Mouse (Mus musculus) embryo, embryonic 11.5 days (tissue): ENCODE data around the gene Jdp2.

Experiments
- DNase-seq: peaks from one replicate; pipeline ENCODE4 v3.0.0-alpha.2; 2012; ENCODE audit warnings: low read depth, low spot score

The Jdp2 gene

GRCm38 (mm10) chr12:85598611-85599477, at the start of gene Jdp2:
Gene Jdp2, plus strand, starts transcription at chr12:85599027.
- DNase-seq = peak; percentile 49

DNA sequence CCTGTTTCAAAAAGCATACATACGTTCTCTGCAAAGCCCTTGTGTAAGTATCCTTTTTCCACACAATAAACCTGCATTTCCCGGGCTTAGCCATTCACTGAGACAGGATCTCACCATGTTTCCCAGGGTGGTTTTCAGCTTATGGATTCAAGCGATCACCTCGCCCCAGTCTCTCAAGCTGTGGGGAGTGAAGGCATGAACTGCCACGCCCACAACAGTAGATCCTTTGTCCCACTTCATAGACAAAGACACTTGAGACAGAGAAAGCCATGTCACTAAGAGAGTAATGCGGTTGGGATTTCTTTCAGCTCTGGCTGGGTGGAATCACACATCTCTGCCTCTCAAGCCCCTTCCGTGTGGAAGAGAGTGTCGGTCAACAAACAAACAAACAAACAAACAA, 49.2 kb upstream of the Jdp2 start:
- DNase-seq = no peak

- DNase-seq = no peak
These were observed 48.4 kb upstream of the Jdp2 start for GRCm38 (mm10) chr12:85550435-85550834.

DNA sequence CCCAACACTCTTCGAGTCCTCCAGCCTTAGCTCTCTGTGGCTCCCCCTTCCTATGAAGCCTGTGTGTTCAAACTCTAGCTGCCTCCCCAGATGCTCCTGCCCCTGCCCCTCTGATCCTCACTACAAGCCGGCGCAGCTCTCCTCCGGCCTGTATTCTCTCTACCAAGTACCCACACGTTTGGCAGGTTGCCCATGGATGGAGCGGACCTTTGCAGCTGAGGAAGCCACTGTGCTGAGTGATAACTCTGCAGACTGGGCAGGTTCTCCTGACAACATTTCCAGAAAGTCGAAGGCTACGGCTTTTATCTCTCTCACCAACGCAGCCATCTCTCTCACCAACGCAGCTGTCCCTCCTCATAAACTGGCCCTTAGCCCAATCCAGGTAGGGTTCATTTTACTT, 39.5 kb upstream of the Jdp2 start:
- DNase-seq = no peak

DNA sequence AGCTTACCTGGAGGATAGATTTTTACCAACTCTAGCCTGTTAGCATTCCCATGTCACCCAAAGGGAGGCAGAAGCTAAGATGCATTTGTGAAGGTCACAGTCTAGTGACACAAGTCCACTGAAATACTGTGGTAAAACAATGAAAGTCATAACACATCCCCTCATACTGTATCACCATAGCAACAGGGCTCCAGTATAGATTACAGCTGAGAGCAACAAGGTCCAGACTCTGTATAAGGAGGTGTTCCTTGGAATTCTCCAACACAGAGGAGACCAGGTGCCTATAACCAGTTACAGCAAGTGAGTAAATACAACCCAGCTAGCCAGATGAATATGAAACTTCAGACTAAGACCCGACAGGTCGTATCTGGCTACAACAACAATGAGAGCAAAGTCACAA, 33.4 kb upstream of the Jdp2 start:
- no peak for DNase-seq

DNA sequence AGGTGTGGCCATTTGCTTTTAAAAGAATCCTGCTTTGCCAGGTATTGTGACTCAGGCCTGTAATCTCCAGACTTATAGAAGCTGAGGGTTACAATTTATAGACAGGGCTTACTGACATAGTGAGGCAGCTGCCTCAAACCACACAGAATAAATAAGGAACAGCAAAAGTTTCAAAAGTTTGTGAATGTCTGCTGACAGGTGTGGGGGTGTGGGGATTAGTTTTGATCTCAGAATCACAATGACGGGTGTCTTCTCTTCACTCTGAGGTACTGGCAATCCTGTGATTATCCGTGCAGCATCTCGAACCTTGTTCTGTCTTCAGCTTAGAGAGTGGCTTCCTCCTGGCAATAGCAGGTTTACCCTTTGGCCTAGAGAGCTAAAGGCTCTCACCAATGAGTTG, 30.5 kb upstream of the Jdp2 start:
- DNase-seq = no peak

- DNase-seq = no peak
These were observed 29.3 kb upstream of the Jdp2 start for GRCm38 (mm10) chr12:85569393-85570157.

GRCm38 (mm10) chr12:85570158-85570540, 28.7 kb upstream of the Jdp2 start:
- DNase-seq = no peak

DNA sequence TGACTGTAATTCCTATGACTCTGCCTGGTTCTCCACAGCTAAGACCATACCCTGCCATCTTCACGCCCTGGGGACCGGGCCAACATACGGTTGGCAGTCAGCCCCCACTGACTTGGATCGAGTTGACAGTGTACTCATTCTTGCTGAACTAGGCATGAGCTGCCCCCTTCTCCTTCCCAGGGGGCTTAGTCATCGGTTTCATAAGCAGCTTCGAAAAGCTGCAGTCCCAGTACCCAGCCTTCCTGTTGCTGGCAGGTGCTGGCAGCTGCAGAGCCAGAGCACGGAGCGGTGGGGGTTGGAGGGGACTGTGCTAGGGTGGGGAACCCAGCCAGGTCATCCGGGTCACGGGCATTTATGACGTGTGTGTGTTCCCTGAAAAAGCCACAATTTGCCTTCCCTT, 27.5 kb upstream of the Jdp2 start:
- no peak for DNase-seq

DNA sequence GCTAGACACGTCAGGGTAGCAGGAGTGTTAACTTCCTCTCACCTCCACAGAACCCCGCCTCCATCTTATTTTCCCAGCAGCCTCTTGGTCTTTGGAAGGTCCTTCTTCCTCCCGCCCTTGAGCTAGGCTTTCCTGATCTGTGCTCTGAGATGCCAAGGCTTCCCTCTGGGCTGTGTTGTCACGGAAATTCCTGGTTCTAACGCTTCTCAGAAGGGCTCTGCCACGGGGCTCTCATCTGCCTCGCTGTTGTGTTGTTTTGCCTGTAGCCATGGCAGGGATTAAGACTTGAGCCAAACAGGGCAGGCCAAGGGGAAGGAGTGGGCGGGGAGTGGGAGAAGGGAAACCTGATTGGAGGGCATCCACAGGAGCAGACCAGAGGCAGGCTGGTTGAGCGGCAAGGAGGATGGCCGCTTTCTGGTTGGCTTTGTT, 26.8 kb upstream of the Jdp2 start:
- peak; percentile 11 for DNase-seq

DNA sequence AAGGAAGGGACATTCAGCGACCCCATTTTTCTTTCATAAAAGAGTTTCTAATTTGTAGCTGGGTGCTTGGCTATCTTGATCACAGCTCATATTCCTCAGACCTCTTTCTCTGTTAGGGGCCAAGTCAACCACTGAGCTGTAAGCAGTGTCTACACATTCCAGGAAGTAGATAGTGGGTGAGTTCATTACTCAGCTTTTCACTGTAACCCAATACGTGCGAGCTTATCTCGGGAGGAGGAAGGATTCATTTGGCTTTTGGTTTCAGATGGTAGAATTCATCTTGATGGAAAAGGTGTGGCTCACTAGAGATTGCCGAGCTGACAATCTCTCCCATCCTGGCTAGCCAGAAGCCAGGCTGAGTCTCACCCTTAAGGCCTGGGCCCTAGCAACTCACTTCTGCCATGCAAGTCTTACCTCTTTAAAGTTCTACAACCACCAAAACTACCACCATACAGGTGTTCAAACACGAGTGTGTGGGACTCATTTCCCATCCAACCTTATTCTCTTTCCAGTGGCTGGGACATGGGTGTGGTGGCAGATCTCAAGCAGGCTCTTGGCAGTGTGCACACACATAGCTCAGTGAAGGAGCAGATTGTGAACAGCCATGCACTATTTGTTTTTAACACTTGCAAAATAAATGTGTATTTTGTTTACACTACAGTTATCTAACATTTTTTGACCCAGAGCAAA, 23.9 kb upstream of the Jdp2 start:
- no peak for DNase-seq

DNA sequence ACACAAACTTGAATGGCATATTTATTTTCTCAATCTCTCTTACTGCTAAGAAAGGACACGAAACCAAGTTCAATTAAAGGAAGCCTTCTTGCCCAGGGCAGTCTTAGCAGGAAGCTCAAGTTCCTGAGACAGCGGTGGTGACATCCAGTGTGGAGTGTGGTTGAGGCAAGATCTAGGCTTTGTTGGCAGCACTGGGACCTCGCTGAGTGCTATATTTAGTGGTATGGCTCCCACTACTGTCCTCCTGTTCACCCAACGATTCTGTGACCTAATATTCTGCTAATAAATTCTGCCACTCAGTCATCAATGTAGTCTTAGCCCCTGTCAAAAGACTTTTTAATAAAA, 23.4 kb upstream of the Jdp2 start:
- DNase-seq = no peak

DNA sequence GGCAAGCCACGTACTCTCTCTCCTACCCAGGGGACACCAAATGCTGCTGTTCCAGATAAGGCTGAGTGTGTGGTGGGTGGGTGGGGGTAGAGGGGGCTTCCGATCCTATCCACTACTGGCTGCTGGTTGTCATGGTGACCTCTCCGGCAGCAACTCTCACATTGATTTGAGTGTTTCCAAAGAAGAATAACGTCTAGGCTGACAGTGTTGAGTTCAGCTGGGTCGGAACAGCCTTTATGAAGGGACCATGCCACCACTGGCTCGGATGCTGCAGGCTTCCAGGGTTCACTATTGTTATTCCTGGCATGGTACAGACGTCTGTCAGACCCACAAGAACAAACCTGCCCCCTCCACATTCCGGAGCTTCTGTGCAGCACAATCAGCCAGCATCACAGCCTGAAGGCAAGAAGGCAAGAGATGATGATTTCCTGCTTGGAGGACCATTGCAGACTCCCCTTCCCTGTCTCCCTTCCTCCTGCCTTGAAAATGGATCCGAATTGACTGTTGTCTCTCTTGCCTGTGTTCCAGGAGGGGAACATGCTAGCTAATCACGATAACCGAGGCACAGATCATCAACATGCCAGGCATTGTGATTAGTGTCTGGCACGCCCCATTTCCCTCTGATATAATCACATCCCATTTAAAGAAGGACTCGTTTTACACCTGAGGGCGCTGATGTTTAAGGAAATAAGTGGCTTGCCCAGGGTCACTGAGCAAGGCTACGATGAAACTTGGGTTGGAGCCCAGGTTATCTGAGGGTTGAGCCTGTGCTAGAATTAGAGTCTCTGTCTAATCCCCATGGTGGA, 17.4 kb upstream of the Jdp2 start:
- DNase-seq = no peak

DNA sequence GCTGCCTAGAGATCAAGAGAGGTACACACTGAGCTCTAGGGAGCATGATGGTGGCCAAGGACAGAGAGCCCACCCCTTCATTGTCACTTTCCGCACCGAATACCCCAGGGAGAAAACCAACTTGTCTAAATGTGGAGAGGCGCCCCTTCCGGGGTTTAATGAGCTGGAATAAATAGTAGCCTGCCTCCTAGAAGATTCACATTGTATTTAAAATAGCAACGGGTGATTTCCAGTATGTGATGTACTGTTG, 16.8 kb upstream of the Jdp2 start:
- no peak for DNase-seq

DNA sequence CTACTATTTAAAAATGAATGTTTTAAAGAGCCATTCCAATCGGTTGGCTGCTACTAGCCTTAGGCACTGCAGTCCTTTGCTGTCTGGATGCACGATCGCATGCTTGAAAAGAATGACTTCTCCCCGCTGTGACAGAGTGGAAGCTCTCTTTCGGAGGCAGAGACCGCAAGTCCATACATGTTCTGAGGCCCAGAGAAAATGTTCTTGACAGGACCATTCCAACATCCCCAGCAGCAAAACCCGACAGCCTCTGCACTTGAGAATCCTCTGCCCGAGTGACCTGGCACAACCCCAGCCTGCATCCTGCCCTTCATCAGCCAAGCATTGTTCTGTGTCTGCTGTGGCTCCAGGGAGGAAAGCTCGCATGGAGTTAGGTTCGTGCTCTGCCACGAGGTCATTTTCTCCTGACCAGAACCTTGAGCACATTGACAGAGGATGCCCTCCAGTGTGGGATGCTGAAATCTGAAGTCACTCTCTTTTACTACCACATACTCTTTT, 13.0 kb upstream of the Jdp2 start:
- DNase-seq = no peak

- DNase-seq = no peak
These were observed 8.9 kb upstream of the Jdp2 start for GRCm38 (mm10) chr12:85589870-85590382.

DNA sequence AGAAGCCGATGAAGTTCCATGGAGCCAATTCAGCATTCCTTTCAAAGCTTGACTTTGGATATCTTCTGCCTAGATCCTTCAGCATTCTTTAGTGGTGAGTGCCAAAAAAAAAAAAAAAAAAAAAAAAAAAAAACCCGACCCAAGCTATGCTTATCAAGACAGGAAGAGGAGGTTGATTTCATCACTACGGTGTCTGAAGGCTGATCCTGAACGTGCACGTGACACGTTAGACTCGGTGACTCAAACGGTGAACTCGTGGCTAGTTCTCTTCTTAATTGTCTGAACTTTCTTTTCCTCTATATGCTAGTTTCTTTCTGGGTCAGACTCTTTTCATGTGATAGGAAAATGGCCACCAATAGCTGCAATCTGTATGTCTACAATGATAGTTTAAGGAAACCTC, 5.9 kb upstream of the Jdp2 start:
- DNase-seq = no peak

DNA sequence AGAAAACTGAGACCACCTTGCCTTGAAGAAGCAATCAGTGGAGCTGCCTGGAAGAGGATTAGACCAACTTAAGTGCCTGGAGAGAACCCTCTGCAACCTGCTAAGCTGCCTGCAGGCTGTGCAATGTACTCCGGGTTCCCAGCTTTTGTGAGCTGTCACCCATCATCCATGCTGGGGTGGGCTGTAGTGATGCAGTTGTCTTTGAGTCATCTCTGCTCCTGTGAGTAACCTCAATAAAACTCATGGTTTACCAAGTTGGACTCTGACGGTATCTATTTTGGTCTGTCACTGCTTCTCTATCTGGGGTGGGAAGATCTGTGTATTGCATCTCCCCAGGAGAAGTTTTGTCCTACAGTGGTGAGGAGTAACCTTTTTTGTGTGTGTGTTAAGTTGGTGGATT, 4.4 kb upstream of the Jdp2 start:
- DNase-seq = no peak

DNA sequence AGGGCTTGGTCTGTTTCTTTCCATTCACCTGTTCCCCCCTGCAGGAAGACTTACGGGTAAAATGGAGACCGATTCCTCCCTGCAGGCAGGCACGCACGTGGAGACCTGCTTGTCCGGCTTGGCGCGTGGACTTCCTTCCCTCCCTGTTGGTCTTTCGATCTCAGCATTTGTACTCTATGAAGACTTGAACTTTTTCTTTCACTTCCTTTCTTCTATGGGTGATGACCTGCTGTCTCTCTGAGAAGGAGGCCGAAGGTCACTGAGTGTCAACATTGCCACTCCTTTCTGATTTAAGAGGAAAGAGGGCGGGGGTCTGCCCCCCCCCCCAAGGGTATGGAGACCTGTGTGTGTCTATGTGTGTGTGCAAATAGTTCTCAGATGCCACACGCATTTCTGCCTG, 774 bp upstream of the Jdp2 start:
- DNase-seq = no peak

DNA sequence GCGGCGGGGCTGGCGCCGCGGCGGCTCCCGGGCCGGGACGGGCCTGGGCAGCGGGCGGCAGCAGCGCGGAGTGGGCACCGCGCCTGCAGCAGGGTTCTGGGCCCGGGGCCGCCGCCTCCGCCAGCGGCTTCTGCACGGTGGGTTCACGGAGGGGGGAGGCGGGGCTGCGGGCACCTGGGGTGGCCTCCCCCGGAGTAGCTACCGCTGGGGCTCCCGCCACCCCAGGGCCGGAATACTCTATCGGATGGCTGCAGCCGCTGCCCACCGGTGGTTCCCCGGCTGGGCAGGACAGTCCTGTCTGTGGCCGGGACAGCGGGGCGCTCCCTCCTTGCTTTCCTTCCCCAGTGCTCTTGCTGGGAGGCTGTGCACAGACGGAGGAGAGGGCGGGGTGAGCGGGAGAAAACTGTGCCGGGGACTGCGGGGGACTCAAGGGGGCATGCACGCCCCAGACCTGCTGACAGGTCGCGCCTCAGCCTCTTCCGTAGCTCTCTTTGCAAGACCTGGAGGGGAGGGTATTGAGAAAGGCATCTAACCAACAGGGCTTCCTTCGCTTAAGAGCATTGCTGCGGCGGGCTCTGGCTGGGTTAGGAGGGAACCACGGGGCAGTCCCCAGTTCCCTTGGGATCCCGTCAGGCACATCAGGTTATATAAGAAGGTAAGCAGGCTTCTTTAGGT, 788 bp downstream of the Jdp2 start:
- no peak for DNase-seq

DNA sequence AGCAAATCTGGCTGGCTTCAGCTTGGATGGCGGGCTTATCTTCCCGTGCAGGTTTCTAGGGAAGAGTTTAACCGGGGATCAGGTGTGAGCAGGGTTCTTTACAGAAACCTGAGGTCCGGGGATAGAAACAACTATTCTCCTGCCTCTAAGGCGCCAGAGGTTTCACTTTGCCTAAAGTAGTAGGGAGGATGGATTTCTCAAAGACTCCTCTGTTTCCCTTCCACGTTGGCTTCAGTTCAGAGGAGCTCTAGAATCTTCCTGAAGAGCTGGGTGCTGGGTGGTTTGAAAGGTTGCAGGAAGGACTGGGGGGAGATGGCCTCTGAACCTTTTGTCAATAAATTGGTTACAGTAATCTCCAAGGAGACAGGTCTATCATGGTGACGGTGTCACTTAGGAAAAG, 1.8 kb downstream of the Jdp2 start:
- no peak for DNase-seq
